Mouse (Mus musculus) frontal cortex, postnatal 14 days (tissue): ENCODE results near the gene Erbb3.
"Not testable (repeated sequence)": the region's sequence is repeated elsewhere in the genome, so short reads cannot be mapped to it uniquely, and the experiment has no call there.

Experiments used
- DNase-seq, 2 experiments: peaks; one replicate each; pipeline ENCODE4 v3.0.0; 2022; ENCODE audit warnings: low spot score in 2 of 2

Erbb3 gene

DNA sequence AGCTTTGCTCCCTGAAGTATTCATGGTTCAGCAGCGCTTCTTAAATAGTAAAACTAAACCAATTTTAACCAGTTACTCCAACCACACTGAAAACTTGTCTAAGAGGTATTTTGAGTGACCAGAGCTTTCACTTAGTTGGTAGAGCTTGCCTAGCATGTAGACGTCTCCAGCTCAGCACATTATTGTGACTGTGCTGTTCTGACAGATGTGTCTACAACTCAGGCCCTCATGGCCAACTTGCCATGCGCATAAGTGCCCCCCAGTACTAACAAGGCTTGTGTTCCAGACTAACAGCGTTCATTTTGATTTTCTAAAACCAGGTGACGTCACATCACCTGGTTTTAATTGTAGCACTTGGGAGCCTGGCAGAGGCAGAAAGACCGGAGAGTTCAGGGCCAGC lies 32.5 kb downstream of the Erbb3 start:
- DNase-seq = no peak

GRCm38 (mm10) chr10:128556286-128556685 lies 33.2 kb downstream of the Erbb3 start:
- no peak for DNase-seq

DNA sequence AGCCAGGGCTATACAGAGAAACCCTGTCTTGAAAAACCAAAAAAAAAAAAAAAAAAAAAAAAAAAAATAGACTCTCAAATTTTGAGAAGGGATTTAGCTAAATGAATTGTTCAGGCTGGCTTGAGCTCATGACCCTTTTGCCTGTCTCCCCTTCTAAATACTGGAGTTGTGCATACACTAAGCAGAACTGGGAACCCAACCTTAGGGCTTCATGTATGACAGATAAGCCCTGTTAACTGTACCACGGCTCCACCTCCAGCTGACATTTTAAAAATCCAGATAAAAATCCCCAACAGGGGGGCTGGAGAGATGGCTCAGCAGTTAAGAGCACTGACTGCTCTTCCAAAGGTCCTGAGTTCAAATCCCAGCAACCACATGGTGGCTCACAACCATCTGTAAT lies 33.9 kb downstream of the Erbb3 start:
- DNase-seq = not testable (repeated sequence)

DNA sequence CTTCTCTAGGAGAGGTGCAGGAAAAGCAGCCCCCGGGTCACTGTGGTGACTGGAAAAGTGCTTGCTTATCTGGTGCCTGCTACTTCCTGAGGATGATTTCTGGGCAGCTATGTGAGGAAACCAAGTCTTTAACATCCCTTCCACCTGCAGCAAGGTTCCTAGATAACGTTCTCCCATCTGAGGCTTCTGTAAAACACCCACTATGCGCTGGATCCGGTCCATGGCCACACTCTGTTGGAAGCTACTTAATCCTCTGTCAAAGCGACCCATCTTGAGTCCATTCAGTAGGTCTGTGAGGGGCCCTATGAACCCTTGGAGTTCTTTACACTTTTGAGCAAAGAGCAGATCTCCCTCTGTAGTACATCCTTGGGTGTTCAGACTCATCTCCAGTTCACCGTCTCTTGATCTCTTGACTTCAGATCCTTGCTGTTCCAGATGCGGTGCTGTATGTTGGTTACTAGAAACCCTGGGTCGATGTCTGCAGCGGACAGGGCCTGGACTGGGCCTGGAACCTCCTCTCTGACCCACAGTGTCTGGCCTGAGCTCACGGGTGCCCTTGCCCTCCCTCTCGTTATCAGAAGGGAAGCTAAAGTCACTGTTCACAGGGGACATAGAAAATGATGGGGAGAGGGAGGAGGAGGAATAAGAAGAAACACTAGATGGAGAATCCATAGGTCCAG lies 39.2 kb downstream of the Erbb3 start:
- not testable (repeated sequence) for DNase-seq

DNA sequence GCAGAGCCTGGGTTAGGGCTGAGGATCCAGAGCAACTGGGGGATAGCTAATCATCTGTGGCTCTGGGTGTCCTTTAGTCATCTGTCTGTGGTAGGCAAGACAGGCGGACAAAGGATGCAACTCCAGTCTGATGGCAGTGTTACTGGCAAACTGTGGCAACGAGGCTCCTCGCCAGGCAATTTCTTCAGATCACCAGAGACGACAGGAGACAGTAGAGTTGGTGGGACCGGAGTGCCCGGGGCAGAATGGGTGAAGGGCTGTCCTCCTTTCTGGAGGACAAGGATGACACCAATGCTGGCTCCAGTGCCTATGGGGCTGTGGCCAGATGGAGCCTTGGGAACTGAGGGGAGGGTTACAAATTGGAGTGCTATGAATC lies 39.8 kb downstream of the Erbb3 start:
- peak in 1 of 2 experiments; percentile 31 for DNase-seq

- DNase-seq = peak; percentile 85 to 90
Observed at GRCm38 (mm10) chr10:128548947-128549681, 40.3 kb downstream of the Erbb3 start, which contains the start of gene Rpl41. Rpl41 (minus strand) TSS chr10:128549305.

DNA sequence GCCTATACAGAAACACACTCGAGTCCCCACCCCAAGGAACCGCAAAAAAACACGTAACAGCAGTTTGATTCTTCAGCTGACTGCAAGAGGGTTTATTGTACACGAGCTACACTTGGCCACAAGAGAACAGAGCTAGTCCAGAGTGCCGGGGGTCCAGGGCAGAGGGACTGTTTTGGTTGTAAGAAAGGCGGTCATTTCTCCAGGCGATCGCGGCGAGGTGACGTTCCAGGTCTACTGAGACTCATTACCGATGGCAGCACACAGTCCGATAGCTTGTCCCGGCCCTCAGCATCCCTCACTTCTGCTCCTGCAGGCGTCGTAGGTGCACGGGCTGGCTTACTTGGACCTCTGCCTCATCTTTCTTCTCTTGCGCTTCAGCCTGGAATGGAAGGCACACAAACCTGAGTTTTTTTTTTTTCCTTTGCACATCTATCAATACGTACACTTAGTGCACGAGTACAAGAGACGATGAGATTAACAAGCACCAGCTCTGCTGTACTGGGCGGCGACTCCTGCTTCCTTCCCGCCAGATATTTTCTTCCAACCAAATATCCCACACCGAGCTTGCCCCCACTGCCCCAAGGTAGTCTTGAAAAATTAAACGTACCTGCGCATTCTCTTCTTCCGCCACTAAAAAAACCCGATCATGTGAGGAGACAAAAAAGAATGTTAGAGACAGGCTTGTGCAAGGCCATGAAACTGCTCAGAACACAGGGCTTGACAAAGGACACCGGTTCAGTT lies 41.2 kb downstream of the Erbb3 start:
- peak in 1 of 2 experiments; percentile 50 for DNase-seq

GRCm38 (mm10) chr10:128547361-128548032 lies 42.0 kb downstream of the Erbb3 start, which contains the start of gene Zc3h10:
Zc3h10 (minus strand) TSS chr10:128547774.
- peak; percentile 91 to 95 for DNase-seq

- no peak for DNase-seq
Observed at GRCm38 (mm10) chr10:128546787-128547186, 42.7 kb downstream of the Erbb3 start.

DNA sequence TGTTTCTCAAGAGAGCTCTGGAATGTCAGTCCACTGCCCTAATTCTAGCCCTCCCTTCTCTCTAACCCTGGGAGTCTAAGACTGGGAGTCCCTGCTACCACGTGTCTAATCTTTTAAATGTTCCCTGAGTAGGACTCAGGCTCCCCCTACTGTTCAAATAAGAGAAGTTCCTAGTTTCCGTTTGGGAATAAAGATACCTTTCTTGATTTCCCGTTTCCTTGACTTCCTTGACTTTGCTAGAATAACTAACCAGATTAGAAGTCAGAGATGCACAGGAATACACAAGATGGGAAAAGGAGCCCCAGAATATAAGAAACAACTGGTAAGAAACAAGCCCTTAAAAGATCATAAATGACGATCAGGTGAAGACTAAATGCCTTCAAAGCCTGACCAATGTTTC lies 43.1 kb downstream of the Erbb3 start:
- DNase-seq = no peak

DNA sequence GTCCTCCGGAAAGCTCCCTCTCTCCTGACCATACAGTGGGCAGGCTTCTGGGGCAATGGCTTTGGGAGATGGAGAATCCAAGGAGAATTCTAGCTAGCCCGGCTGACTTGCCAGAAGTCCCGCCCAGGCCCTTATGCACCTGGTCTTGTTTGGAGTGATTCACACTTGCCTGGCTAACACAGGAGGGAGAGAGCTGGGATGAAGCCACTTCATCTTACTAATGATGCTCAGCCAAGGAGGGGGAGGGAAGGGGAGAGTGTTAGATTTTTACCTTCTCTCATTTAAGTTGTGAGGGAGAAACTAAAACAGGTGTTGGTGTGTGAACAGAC lies 43.9 kb downstream of the Erbb3 start:
- no peak for DNase-seq

- DNase-seq = no peak
Observed at GRCm38 (mm10) chr10:128544674-128545569, 44.5 kb downstream of the Erbb3 start.

DNA sequence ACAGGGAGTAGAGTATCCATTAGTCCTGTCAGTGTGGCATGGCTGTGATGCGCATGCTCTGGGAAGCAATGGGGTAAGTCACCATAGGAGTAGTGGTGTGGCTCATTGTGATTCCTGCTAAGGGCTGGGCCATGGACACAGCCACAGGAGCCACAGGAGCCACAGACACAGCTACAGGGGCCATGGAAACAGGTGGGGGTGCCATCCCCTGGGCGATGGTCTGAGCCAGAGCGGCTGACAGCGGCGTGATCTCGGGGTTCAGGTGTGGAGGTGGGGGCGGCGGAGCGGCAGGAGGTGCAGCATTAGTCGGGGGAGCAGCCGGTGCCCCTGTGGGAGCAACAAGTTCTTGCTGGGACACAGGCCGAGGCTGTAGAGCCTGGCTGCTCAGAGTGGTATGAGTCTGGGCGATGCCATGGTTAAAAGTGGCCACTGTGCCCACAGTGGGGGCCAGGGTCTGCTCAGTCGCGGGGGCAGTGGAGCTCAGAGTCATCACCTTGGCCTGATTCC lies 45.2 kb downstream of the Erbb3 start:
- DNase-seq = no peak

GRCm38 (mm10) chr10:128543100-128543499 lies 46.4 kb downstream of the Erbb3 start:
- DNase-seq = no peak

DNA sequence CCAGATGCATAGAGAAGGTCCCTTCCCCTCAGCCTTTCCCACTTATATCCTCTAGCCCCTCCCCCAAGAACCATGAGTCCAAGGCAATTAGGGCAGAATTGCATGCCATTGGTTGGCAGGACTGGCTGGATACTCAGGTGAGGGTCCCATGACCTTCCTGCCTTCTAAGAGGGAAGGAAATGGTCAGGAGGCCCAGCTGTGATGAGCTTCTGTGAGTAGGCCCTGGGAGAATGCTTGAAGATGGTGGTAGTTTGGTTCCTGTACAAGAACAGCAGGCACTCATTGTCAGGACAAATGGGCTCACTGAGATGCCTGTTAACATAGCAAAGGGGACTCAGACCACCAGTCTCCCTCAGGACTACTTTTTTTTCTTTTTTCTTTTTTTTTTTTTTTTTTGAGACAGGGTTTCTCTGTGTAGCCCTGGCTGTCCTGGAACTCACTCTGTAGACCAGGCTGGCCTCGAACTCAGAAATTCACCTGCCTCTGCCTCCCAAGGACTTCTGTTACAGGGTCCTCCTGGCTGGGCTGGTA lies 51.0 kb downstream of the Erbb3 start:
- no peak for DNase-seq

GRCm38 (mm10) chr10:128536266-128536940 lies 53.0 kb downstream of the Erbb3 start:
- peak; percentile 80 to 81 for DNase-seq

DNA sequence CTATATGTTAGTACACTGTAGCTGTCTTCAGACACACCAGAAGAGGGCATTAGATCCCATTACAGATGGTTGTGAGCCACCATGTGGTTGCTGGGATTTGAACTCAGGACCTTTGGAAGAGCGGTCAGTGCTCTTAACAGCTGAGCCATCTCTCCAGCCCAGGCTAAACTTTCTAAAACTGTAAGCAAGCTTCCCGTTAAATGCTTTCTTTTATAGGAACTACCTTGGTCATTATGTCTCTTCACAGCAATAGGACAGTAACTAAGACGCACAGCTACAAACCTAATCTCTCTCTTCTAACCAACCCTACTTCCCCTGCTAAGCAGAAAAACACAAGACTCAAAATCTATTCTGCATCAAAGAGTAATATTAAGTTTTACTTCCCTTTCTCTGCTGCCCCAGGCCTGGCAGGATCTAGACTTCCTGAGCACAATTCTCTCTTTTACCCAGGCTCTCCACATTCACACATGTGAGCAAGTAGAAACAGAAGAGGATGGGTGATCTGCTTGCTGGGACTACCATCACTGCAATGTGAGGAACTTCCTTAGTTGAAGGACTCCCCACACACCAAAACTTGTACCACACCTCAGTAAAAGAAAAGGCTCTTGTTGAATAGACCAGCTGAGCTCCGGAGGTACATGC lies 53.7 kb downstream of the Erbb3 start:
- no peak for DNase-seq

GRCm38 (mm10) chr10:128535206-128535605 lies 54.2 kb downstream of the Erbb3 start:
- DNase-seq = no peak
